Mouse (Mus musculus) E14TG2a.4 (cell line): ENCODE data around the gene Fn1.

Experiments used
- CTCF ChIP-seq: conservative IDR thresholded peaks from 2 replicates; pipeline ENCODE4 v1.5.1; 2014; ENCODE audit warnings: low read length
- NANOG ChIP-seq: IDR thresholded peaks from 2 replicates; pipeline ENCODE4 v1.6.1; 2014; ENCODE audit warnings: borderline replicate concordance, low read length, mixed read lengths

DNA sequence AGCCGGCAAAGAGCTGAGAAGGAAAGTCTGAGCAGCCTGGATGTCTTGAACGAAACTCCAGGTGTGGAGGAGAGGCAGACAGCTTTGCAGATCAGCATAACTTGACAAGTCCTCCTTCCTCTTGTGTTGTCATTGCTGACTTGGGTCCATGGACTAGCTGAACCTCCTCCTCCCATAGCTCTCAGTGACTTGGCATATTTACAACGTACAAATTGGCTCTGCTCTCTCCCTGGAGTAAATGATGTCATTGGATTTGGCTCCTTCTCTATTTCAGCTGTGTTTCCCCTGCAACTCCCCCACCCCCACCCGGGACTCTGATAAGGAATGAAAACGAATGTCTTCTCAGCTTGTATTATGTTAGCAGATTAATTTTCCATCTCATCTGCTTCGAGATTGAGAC is 30.7 kb upstream of the Fn1 start:
- TF ChIP-seq CTCF: no peak
- TF ChIP-seq NANOG: no peak
